Mouse (Mus musculus) E14TG2a.4 (cell line): ENCODE measurements around the gene Trp73.

Source experiments
- CTCF ChIP-seq: conservative IDR thresholded peaks from 2 replicates; pipeline ENCODE4 v1.5.1; 2014; ENCODE audit warnings: low read length
- NANOG ChIP-seq: IDR thresholded peaks from 2 replicates; pipeline ENCODE4 v1.6.1; 2014; ENCODE audit warnings: borderline replicate concordance, low read length, mixed read lengths
- POU5F1 ChIP-seq: IDR thresholded peaks from 2 replicates; pipeline ENCODE4 v1.6.1; 2014; ENCODE audit warnings: low read length, borderline replicate concordance

DNA sequence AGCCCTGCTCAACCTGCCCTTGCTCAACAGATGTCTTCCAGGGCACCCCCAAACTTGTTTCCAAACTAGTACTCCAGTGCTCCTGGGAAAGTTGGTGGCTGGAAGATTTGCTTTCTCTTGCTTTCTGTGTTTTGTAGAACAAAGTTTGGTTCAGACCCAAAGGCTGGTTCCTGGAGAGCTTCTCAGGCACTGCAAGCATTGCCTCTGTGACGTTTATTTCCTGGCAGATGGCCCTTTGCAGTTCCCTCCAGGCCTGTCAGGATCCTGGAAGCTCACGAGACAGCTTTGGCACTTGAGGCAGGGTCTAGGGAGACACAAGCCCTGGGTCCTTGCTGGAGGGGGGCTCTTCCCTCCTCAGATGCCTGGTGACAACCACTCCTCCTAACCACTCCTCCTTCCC, 83.3 kb downstream of the Trp73 start:
- TF ChIP-seq CTCF = no peak
- no peak for TF ChIP-seq NANOG
- no peak for TF ChIP-seq POU5F1
